Mouse (Mus musculus): ENCODE measurements at regions not wholly inside any gene's neighbourhood (a gene's known extent, or its start where the extent isn't known, plus 50 kb on each side); places are given as distances from the start of the nearest gene placed in this dataset.

GRCm38 (mm10) chr12:25451156-25451555, 354.2 kb upstream of the Id2 start:
- H3K27me3 ChIP-seq (replicated peaks; ENCODE audit: control insufficient read depth, insufficient read depth, low read length) = no peaks in the 10 kb centered on the region
- WGBS = 80% methylated on average over 2 of the region's 2 CpGs
- no peak overlapping the region for H3K9ac ChIP-seq (ENCODE audit: low read depth, low read length)
- no peak overlapping the region for H3K4me2 ChIP-seq (ENCODE audit: low read length)
- H3K36me3 ChIP-seq (ENCODE audit: control insufficient read depth, insufficient read depth, low read length) = no peaks in the 10 kb centered on the region
- H3K4me1 ChIP-seq (ENCODE audit: control insufficient read depth, insufficient read depth, low read depth, low read length) = no peaks in the 10 kb centered on the region
- ATAC-seq = no peak
- H3K27ac ChIP-seq (ENCODE audit: low read depth, low read length) = no peak overlapping the region
- H3K4me3 ChIP-seq (ENCODE audit: low read length) = no peak overlapping the region
- no peaks in the 10 kb centered on the region for H3K9me3 ChIP-seq (ENCODE audit: control insufficient read depth, low read length)

- no peak overlapping the region for H3K9ac ChIP-seq (ENCODE audit: low read depth, low read length)
- H3K4me3 ChIP-seq (ENCODE audit: low read length) = no peak overlapping the region
- H3K27me3 ChIP-seq (replicated peaks; ENCODE audit: control insufficient read depth, insufficient read depth, low read length) = no peaks in the 10 kb centered on the region
- no peaks in the 10 kb centered on the region for H3K9me3 ChIP-seq (ENCODE audit: control insufficient read depth, low read length)
- H3K4me2 ChIP-seq (ENCODE audit: low read length) = no peak overlapping the region
- H3K4me1 ChIP-seq (ENCODE audit: control insufficient read depth, insufficient read depth, low read depth, low read length) = no peaks in the 10 kb centered on the region
- no peak for ATAC-seq
- 80% methylated on average over 2 of the region's 2 CpGs for WGBS
- no peak overlapping the region for H3K27ac ChIP-seq (ENCODE audit: low read depth, low read length)
- no peaks in the 10 kb centered on the region for H3K36me3 ChIP-seq (ENCODE audit: control insufficient read depth, insufficient read depth, low read length)
These were observed 347.4 kb upstream of the Id2 start for GRCm38 (mm10) chr12:25444355-25444754.

GRCm38 (mm10) chr12:25439029-25439551, 342.1 kb upstream of the Id2 start:
- Histone ChIP-seq H3K9me3 (ENCODE audit: control insufficient read depth, low read length) (no peaks in the 10 kb centered on the region), H3K4me1 (ENCODE audit: control insufficient read depth, insufficient read depth, low read depth, low read length) (no peaks in the 10 kb centered on the region), H3K9ac (ENCODE audit: low read depth, low read length) (no peak overlapping the region), H3K4me2 (ENCODE audit: low read length) (no peak overlapping the region), H3K36me3 (ENCODE audit: control insufficient read depth, insufficient read depth, low read length) (no peaks in the 10 kb centered on the region), H3K27me3 (replicated peaks; ENCODE audit: control insufficient read depth, insufficient read depth, low read length) (no peaks in the 10 kb centered on the region), H3K27ac (ENCODE audit: low read depth, low read length) (no peak overlapping the region), H3K4me3 (ENCODE audit: low read length) (no peak overlapping the region)
- ATAC-seq = no peak
- 91% methylated on average over 7 of the region's 7 CpGs for WGBS

GRCm38 (mm10) chr12:25438217-25439028, 341.5 kb upstream of the Id2 start:
- H3K9ac ChIP-seq (ENCODE audit: low read depth, low read length) = no peak overlapping the region
- H3K4me1 ChIP-seq (ENCODE audit: control insufficient read depth, insufficient read depth, low read depth, low read length) = no peaks in the 10 kb centered on the region
- ATAC-seq = no peak
- WGBS = 56% methylated on average over 8 of the region's 8 CpGs
- H3K27me3 ChIP-seq (replicated peaks; ENCODE audit: control insufficient read depth, insufficient read depth, low read length) = no peaks in the 10 kb centered on the region
- H3K27ac ChIP-seq (ENCODE audit: low read depth, low read length) = no peak overlapping the region
- no peaks in the 10 kb centered on the region for H3K9me3 ChIP-seq (ENCODE audit: control insufficient read depth, low read length)
- no peaks in the 10 kb centered on the region for H3K36me3 ChIP-seq (ENCODE audit: control insufficient read depth, insufficient read depth, low read length)
- no peak overlapping the region for H3K4me3 ChIP-seq (ENCODE audit: low read length)
- H3K4me2 ChIP-seq (ENCODE audit: low read length) = no peak overlapping the region

- Histone ChIP-seq H3K9me3 (ENCODE audit: control insufficient read depth, low read length) (no peaks in the 10 kb centered on the region), H3K27me3 (replicated peaks; ENCODE audit: control insufficient read depth, insufficient read depth, low read length) (no peaks in the 10 kb centered on the region), H3K4me1 (ENCODE audit: control insufficient read depth, insufficient read depth, low read depth, low read length) (no peaks in the 10 kb centered on the region), H3K36me3 (ENCODE audit: control insufficient read depth, insufficient read depth, low read length) (no peaks in the 10 kb centered on the region), H3K4me3 (ENCODE audit: low read length) (no peak overlapping the region), H3K27ac (ENCODE audit: low read depth, low read length) (no peak overlapping the region), H3K4me2 (ENCODE audit: low read length) (no peak overlapping the region), H3K9ac (ENCODE audit: low read depth, low read length) (no peak overlapping the region)
- ATAC-seq = no peak
- WGBS = 52% methylated on average over 4 of the region's 4 CpGs
These were observed 340.6 kb upstream of the Id2 start for GRCm38 (mm10) chr12:25437556-25437955.

GRCm38 (mm10) chr12:25436220-25436911, 339.4 kb upstream of the Id2 start:
- no peak overlapping the region for H3K4me3 ChIP-seq (ENCODE audit: low read length)
- H3K27me3 ChIP-seq (replicated peaks; ENCODE audit: control insufficient read depth, insufficient read depth, low read length) = no peaks in the 10 kb centered on the region
- ATAC-seq = no peak
- WGBS = 89% methylated on average over 6 of the region's 6 CpGs
- no peak overlapping the region for H3K4me2 ChIP-seq (ENCODE audit: low read length)
- no peaks in the 10 kb centered on the region for H3K4me1 ChIP-seq (ENCODE audit: control insufficient read depth, insufficient read depth, low read depth, low read length)
- no peaks in the 10 kb centered on the region for H3K9me3 ChIP-seq (ENCODE audit: control insufficient read depth, low read length)
- no peak overlapping the region for H3K9ac ChIP-seq (ENCODE audit: low read depth, low read length)
- no peaks in the 10 kb centered on the region for H3K36me3 ChIP-seq (ENCODE audit: control insufficient read depth, insufficient read depth, low read length)
- no peak overlapping the region for H3K27ac ChIP-seq (ENCODE audit: low read depth, low read length)

GRCm38 (mm10) chr12:25432796-25433195, 335.9 kb upstream of the Id2 start:
- no peaks in the 10 kb centered on the region for H3K4me1 ChIP-seq (ENCODE audit: control insufficient read depth, insufficient read depth, low read depth, low read length)
- H3K27ac ChIP-seq (ENCODE audit: low read depth, low read length) = no peak overlapping the region
- no peaks in the 10 kb centered on the region for H3K9me3 ChIP-seq (ENCODE audit: control insufficient read depth, low read length)
- H3K4me2 ChIP-seq (ENCODE audit: low read length) = no peak overlapping the region
- no peak overlapping the region for H3K4me3 ChIP-seq (ENCODE audit: low read length)
- 98% methylated on average over 6 of the region's 6 CpGs for WGBS
- no peak for ATAC-seq
- H3K36me3 ChIP-seq (ENCODE audit: control insufficient read depth, insufficient read depth, low read length) = no peaks in the 10 kb centered on the region
- no peak overlapping the region for H3K9ac ChIP-seq (ENCODE audit: low read depth, low read length)
- H3K27me3 ChIP-seq (replicated peaks; ENCODE audit: control insufficient read depth, insufficient read depth, low read length) = no peaks in the 10 kb centered on the region

- H3K4me1 ChIP-seq (ENCODE audit: control insufficient read depth, insufficient read depth, low read depth, low read length) = no peaks in the 10 kb centered on the region
- H3K9me3 ChIP-seq (ENCODE audit: control insufficient read depth, low read length) = no peaks in the 10 kb centered on the region
- H3K4me3 ChIP-seq (ENCODE audit: low read length) = no peak overlapping the region
- 99% methylated on average over 4 of the region's 4 CpGs for WGBS
- H3K27ac ChIP-seq (ENCODE audit: low read depth, low read length) = no peak overlapping the region
- H3K36me3 ChIP-seq (ENCODE audit: control insufficient read depth, insufficient read depth, low read length) = no peaks in the 10 kb centered on the region
- H3K27me3 ChIP-seq (replicated peaks; ENCODE audit: control insufficient read depth, insufficient read depth, low read length) = no peaks in the 10 kb centered on the region
- no peak overlapping the region for H3K9ac ChIP-seq (ENCODE audit: low read depth, low read length)
- ATAC-seq = no peak
- no peak overlapping the region for H3K4me2 ChIP-seq (ENCODE audit: low read length)
These were observed 334.0 kb upstream of the Id2 start for GRCm38 (mm10) chr12:25430911-25431310.

- H3K27me3 ChIP-seq (replicated peaks; ENCODE audit: control insufficient read depth, insufficient read depth, low read length) = no peaks in the 10 kb centered on the region
- ATAC-seq = no peak
- H3K9me3 ChIP-seq (ENCODE audit: control insufficient read depth, low read length) = no peaks in the 10 kb centered on the region
- WGBS = 87% methylated on average over 11 of the region's 11 CpGs
- no peaks in the 10 kb centered on the region for H3K36me3 ChIP-seq (ENCODE audit: control insufficient read depth, insufficient read depth, low read length)
- H3K4me3 ChIP-seq (ENCODE audit: low read length) = no peak overlapping the region
- no peak overlapping the region for H3K4me2 ChIP-seq (ENCODE audit: low read length)
- H3K4me1 ChIP-seq (ENCODE audit: control insufficient read depth, insufficient read depth, low read depth, low read length) = no peaks in the 10 kb centered on the region
- no peak overlapping the region for H3K27ac ChIP-seq (ENCODE audit: low read depth, low read length)
- H3K9ac ChIP-seq (ENCODE audit: low read depth, low read length) = no peak overlapping the region
These were observed 331.1 kb upstream of the Id2 start for GRCm38 (mm10) chr12:25427911-25428642.
